Mouse (Mus musculus) lung, postnatal 0 days (tissue): ENCODE data around the gene Sema3b.

Experiments used
- CTCF ChIP-seq: IDR thresholded peaks from 2 replicates; pipeline ENCODE4 v1.5.1; 2016; ENCODE audit warnings: antibody characterized with exemption, mild to moderate bottlenecking
- EP300 ChIP-seq: IDR thresholded peaks from 2 replicates; pipeline ENCODE4 v1.6.1; 2016; ENCODE audit warnings: antibody characterized with exemption, mild to moderate bottlenecking, control low read depth

DNA sequence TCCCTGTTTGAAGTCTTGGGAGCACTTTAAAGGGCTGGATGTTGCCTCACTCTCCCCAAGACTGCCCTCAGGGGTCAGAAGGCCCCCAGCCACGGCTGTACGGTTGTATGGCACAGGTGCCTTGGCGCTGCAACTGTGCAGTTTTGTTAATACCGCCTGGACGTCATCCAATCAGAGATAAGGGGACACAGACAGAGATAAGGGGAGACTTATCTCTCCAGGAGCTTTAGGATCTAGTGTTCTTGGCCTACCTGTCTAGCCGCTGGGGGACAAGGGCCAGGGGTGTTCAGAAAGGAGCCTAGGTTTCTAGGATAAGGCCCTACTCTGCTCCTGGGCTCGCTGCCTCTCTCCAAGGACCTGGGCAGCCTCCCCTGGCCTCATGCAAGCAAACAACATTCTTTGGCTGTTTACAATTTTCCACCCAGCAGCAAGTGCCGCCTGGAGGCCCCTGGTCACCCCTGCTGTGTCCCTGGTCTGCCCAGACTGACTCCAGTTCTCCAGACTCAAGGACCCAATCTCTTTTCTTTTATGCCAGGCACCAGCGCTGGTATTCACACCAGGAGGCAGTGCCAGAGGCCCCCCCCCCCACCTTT lies 1.3 kb downstream of the Sema3b start:
- peak; percentile 37; the same call in 1 of the 2 replicates for TF ChIP-seq EP300
- no peak; the same call in 1 of the 2 replicates for TF ChIP-seq CTCF
